Mouse (Mus musculus) G1E (cell line): ENCODE results near the gene Aloxe3.

Experiments used
- CTCF ChIP-seq: IDR thresholded peaks from 2 replicates; pipeline ENCODE4 v1.5.1; 2012; ENCODE audit warnings: low read depth, low read length, inconsistent platforms, mixed read lengths
- GATA1 ChIP-seq: IDR thresholded peaks from 2 replicates; pipeline ENCODE4 v1.6.1; 2012; ENCODE audit warnings: borderline replicate concordance, low read length, inconsistent platforms, mixed read lengths
- GATA2 ChIP-seq: IDR thresholded peaks from 2 replicates; pipeline ENCODE4 v1.6.1; 2012; ENCODE audit warnings: low read depth, low read length, inconsistent platforms, borderline replicate concordance
- POLR2AphosphoS5 ChIP-seq: IDR thresholded peaks from 2 replicates; pipeline ENCODE4 v1.6.1; 2012; ENCODE audit warnings: low read depth, low read length, inconsistent platforms; ENCODE audit not compliant: insufficient replicate concordance
- TAL1 ChIP-seq: conservative IDR thresholded peaks from 2 replicates; pipeline ENCODE4 v1.6.1; 2012; ENCODE audit warnings: low read depth, low read length, inconsistent platforms, mixed read lengths

DNA sequence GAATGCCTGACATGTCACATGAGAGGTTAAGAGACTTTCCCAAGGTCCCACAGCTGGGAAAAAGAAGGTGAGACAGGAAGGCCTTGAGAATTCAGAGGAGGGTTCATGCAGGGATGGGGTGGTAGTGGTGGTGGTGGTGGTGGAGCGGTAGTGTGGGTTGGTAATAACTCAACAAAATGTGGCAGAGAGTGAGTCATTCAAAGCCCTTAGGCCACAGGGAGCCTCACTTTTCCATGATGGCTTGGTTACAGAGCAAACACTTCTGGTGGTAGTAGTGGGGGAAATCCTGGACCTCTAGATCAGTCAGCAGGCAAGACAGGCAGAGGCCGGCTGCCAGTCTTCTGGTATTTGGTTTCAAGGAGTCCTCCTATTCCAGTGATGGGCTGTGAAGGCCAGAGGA is 46.9 kb downstream of the Aloxe3 start:
- TF ChIP-seq GATA1 = no peak
- no peak for TF ChIP-seq CTCF
- TF ChIP-seq POLR2AphosphoS5 = no peak
- TF ChIP-seq TAL1 = no peak
- TF ChIP-seq GATA2 = no peak
